Mouse (Mus musculus) forebrain, embryonic 11.5 days (tissue): ENCODE data around the gene Gm9508. TPM values are rescaled to one million over a fixed set of nuclear protein-coding genes. Genes with fewer than 3 reads are reported as not detected.
"Not testable (repeated sequence)": the region's sequence is repeated elsewhere in the genome, so short reads cannot be mapped to it uniquely, and the experiment has no call there.

Experiments used
- ATAC-seq: fragments of 200-750 bp; cut with Nextera tagmentation; replicated peaks from 2 replicates; pipeline ENCODE4 v1.8.0; 2017; ENCODE audit warnings: moderate TSS enrichment; ENCODE audit not compliant: low FRiP score
- DNase-seq: peaks from one replicate; pipeline ENCODE4 v3.0.0-alpha.2; 2017; ENCODE audit warnings: low spot score
- H3K27ac ChIP-seq: fragments of 300-500 bp; sonication (generic); 2 replicates; pipeline ENCODE4 v1.5.1; 2014; ENCODE audit warnings: low read depth, low read length
- H3K27me3 ChIP-seq: fragments of 300-500 bp; sonication (generic); 2 replicates; pipeline ENCODE4 v1.6.1; 2014; ENCODE audit warnings: mild to moderate bottlenecking, low read length, mixed read lengths; ENCODE audit not compliant: control insufficient read depth, insufficient read depth
- H3K36me3 ChIP-seq: fragments of 300-500 bp; sonication (generic); 2 replicates; pipeline ENCODE4 v1.6.1; 2014; ENCODE audit warnings: mild to moderate bottlenecking, low read length, moderate library complexity, mixed read lengths; ENCODE audit not compliant: control insufficient read depth, insufficient read depth
- H3K4me1 ChIP-seq: fragments of 300-500 bp; sonication (generic); replicated peaks from 2 replicates; pipeline ENCODE4 v1.6.1; 2014; ENCODE audit warnings: low read length, mixed read lengths; ENCODE audit not compliant: control insufficient read depth, insufficient read depth
- H3K4me2 ChIP-seq: fragments of 300-500 bp; sonication (generic); 2 replicates; pipeline ENCODE4 v1.6.1; 2014; ENCODE audit warnings: low read depth, mild to moderate bottlenecking, low read length, moderate library complexity, mixed read lengths; ENCODE audit not compliant: severe bottlenecking
- H3K4me3 ChIP-seq: fragments of 300-500 bp; sonication (generic); 2 replicates; pipeline ENCODE4 v1.5.1; 2014; ENCODE audit warnings: low read depth, low read length
- H3K9ac ChIP-seq: fragments of 300-500 bp; sonication (generic); 2 replicates; pipeline ENCODE4 v1.6.1; 2014; ENCODE audit warnings: low read length
- H3K9me3 ChIP-seq: fragments of 300-500 bp; sonication (generic); 2 replicates; pipeline ENCODE4 v1.6.1; 2016; ENCODE audit warnings: low read length, mixed read lengths; ENCODE audit not compliant: control insufficient read depth
- WGBS: fragments of 180-500 bp; shearing (Covaris S2); extraction: QIAGEN DNeasy Blood & Tissue Kit; methylation state at CpG from one replicate; pipeline ENCODE4 v1.1.7; 2014; 5-methylcytosine and 5-hydroxymethylcytosine counted together
- polyA plus RNA-seq: library from polyadenylated mRNA; unstranded; fragments of >200 nt; fragmentation: Nextera tagmentation; extraction: Ambion mirVana; gene quantifications from 2 replicates; pipeline ENCODE4 v1.2.1, GENCODE M21; 2014

The Gm9508 gene
- polyA plus RNA-seq: not detected in 2 replicates

DNA sequence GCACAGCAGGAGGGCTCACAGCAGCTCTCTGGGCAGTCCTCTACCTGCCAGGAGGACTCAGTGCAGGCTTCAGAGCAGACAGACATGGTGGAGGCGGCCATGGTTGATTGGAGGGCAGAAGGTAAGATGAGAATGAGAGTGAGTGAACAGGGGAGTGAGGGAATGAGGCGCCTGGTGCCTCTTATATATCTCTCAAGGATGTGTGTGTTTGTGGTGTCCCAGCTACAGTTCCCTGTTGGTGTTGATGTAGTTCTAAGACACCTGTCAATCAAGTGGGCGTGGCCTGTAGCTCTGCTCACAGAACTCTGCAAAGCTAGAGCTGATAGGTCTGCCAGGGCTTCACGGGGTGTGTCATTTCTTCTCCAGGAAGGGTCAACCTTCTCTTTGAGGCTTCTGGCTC, at the start of gene Gm9508:
Gene Gm9508 (minus strand): TSS at position 101 of the 400 bp plus-strand sequence.
- WGBS: 46% methylated on average over 4 of the region's 4 CpGs
- H3K27me3 ChIP-seq: no peaks in the 10 kb centered on the region
- ATAC-seq (no peak), DNase-seq (no peak)
- H3K4me3 ChIP-seq: no peak within 1 kb of the TSS
- no peaks in the 10 kb centered on the region for H3K4me1 ChIP-seq
- no peak within 1 kb of the TSS for H3K9ac ChIP-seq
- no peak within 1 kb of the TSS for H3K27ac ChIP-seq
- H3K4me2 ChIP-seq: no peak within 1 kb of the TSS
- H3K9me3 ChIP-seq: no peaks in the 10 kb centered on the region
- no peaks in the 10 kb centered on the region for H3K36me3 ChIP-seq

DNA sequence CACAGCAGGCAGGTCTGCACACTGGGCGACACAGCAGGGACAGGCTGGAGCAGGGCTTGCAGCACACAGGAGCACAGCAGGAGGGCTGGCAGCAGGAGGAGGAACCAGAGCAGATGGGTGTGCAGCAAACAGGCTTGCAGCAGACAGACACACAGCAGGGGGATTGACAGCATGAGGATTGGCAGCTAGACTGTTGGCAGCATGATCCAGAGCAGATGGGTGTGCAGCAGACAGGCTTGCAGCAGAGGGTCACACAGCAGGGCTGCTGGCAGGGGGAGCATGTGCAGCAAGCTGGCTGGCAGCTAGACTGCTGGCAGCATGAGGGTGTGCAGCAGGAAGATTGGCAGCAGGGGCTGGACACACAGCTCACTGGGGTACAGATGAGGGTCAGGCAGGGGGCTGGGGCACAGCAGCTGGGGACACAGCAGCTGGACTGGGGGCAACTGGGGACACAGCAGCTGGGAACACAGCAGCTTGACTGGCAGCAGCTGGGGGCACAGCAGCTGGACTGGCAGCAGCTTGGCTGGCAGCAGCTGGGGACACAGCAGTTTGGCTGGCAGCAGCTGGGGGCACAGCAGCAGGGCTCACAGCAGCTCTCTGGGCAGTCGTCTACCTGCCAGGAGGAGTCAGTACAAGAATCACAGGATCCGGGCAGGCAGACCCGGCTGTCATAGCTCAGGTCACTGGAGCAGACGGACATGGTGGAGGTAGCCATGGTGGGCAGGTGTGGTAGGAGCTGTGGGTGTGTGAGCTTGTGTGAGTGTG, 45.1 kb upstream of the Gm9508 start, which contains the start of gene Gm18596:
Gene Gm18596 (minus strand): TSS at position 715 of the 765 bp plus-strand sequence.
- not testable (repeated sequence) for H3K9me3 ChIP-seq, H3K9ac ChIP-seq, H3K36me3 ChIP-seq, H3K4me3 ChIP-seq, DNase-seq, ATAC-seq, H3K4me2 ChIP-seq, H3K27ac ChIP-seq, H3K27me3 ChIP-seq, H3K4me1 ChIP-seq
- WGBS: 63% methylated on average over 4 of the region's 5 CpGs

DNA sequence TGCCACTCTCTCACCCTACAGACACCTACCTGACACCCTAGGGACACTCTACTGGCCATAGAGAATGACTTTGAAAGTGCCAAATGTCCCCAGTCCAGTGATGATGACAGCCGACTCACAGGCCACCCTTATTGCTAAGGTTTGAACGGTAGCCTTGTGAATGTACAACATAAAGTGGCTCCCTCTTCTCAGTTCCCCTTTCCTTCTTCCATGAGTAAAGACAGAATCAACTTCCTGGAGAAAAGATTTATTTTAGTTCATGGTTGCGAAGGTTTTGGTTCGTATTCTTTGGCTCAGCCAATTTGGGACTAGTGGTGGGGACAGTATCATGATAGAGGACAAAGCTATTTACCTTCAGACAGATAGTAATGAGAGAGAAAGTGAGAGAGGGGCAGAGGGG, 41.9 kb upstream of the Gm9508 start:
- Histone ChIP-seq H3K27ac (no peak overlapping the region), H3K4me3 (no peak overlapping the region), H3K9ac (no peak overlapping the region), H3K4me1 (no peaks in the 10 kb centered on the region), H3K4me2 (no peak overlapping the region), H3K9me3 (no peaks in the 10 kb centered on the region; the same call in 1 of the 2 replicates), H3K36me3 (no peaks in the 10 kb centered on the region), H3K27me3 (no peaks in the 10 kb centered on the region)
- no peak for DNase-seq
- ATAC-seq: no peak
- 91% methylated on average over 4 of the region's 4 CpGs for WGBS

DNA sequence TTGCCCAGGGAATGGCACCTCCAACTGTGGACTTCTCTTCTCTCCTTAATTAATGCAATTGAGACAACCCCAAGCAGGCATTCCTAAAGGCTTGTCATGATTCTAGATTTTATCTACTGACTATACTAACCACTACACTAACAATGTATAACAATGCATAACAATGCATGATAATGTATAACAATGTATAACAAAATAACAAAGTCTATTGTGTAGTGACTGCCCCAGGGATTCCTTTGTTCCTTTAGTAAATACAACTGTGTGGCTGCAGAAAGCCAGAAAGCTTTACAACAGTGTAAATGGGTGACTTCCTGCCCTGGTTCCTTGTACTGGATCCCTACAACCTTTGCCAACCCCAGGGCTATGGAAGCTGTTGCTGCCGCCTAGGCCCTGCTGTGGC, 38.9 kb upstream of the Gm9508 start:
- H3K9me3 ChIP-seq: no peaks in the 10 kb centered on the region; the same call in 1 of the 2 replicates
- no peak overlapping the region for H3K9ac ChIP-seq
- WGBS: 94% methylated on average over 1 of the region's 1 CpGs
- no peak overlapping the region for H3K27ac ChIP-seq
- ATAC-seq (no peak), DNase-seq (no peak)
- no peaks in the 10 kb centered on the region for H3K4me1 ChIP-seq
- no peak overlapping the region for H3K4me2 ChIP-seq
- H3K4me3 ChIP-seq: no peak overlapping the region
- no peaks in the 10 kb centered on the region for H3K27me3 ChIP-seq
- no peaks in the 10 kb centered on the region for H3K36me3 ChIP-seq

DNA sequence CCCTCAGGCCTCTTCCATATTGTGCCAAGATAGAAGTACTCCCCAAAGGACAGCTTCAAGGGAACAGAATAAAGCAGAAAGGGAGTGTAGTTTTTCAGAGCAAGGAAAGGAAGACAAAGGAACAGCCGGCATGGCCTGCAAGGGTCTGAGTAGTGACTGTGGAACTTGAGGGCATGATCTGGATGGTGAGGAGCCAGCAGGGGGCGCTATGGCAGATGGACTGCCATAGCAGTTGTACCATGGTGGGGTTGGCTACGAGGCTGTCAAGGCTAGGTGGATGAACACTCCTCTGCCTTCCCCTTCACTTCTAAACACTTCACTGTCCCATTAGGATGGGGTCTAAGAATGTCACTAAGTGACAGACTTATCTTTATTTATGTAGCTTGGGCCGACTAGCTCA, 32.2 kb upstream of the Gm9508 start:
- Histone ChIP-seq H3K27ac (no peak overlapping the region), H3K36me3 (no peaks in the 10 kb centered on the region), H3K27me3 (no peaks in the 10 kb centered on the region), H3K4me2 (no peak overlapping the region), H3K4me3 (no peak overlapping the region), H3K9me3 (no peaks in the 10 kb centered on the region), H3K9ac (no peak overlapping the region), H3K4me1 (no peaks in the 10 kb centered on the region)
- DNase-seq (no peak), ATAC-seq (no peak)
- 63% methylated on average over 4 of the region's 4 CpGs for WGBS

DNA sequence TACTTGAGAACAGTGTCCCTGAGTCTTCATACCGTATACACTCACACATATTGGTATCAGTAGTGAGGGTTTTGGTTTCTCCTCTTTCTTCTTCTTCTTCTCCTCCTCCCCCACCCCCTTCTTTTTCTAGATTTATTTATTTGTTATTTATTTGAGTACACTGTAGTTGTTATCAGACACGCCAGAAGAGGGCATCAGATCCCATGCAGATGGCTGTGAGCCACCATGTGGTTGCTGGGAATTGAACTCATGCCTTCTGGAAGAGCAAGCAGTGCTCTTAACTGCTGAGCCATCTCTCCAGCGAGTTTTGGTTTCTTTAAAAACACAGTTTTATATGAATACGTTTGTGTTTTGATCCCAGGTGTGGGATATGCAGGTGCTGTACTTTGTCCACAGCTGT, 31.2 kb upstream of the Gm9508 start:
- no peaks in the 10 kb centered on the region for H3K9me3 ChIP-seq
- no peak overlapping the region for H3K27ac ChIP-seq
- no peak for DNase-seq
- WGBS: 67% methylated on average over 4 of the region's 4 CpGs
- H3K9ac ChIP-seq: no peak overlapping the region
- no peaks in the 10 kb centered on the region for H3K27me3 ChIP-seq
- no peak overlapping the region for H3K4me3 ChIP-seq
- H3K4me1 ChIP-seq: no peaks in the 10 kb centered on the region
- H3K4me2 ChIP-seq: no peak overlapping the region
- H3K36me3 ChIP-seq: no peaks in the 10 kb centered on the region
- no peak for ATAC-seq

DNA sequence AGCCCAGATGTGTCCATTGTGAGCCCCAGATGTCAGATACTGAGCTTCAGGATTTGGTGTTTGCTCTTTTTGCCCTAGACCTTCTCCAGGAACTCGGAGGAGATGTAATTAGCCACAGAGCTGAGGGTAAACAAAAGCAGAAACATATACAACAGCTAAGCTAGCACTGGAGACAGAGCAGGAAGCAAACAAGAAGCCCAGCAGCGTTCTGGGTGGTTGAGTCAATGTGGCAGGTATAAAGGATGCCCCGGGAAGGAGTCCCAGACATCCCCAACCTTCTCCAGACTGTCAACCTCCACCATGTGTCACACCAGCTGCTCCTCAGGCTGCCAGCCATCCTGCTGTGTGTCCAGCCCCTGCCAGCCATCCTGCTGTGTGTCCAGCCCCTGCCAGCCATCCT, 29.2 kb upstream of the Gm9508 start, which contains the start of gene Gm10100:
Gene Gm10100 (plus strand): TSS at position 301 of the 400 bp plus-strand sequence.
- DNase-seq (no peak), ATAC-seq (no peak)
- 52% methylated on average over 3 of the region's 3 CpGs for WGBS
- Histone ChIP-seq H3K27ac (no peak within 1 kb of the TSS), H3K4me3 (no peak within 1 kb of the TSS), H3K27me3 (no peaks in the 10 kb centered on the region), H3K4me1 (no peaks in the 10 kb centered on the region), H3K36me3 (no peaks in the 10 kb centered on the region), H3K4me2 (no peak within 1 kb of the TSS), H3K9ac (no peak within 1 kb of the TSS), H3K9me3 (no peaks in the 10 kb centered on the region)

DNA sequence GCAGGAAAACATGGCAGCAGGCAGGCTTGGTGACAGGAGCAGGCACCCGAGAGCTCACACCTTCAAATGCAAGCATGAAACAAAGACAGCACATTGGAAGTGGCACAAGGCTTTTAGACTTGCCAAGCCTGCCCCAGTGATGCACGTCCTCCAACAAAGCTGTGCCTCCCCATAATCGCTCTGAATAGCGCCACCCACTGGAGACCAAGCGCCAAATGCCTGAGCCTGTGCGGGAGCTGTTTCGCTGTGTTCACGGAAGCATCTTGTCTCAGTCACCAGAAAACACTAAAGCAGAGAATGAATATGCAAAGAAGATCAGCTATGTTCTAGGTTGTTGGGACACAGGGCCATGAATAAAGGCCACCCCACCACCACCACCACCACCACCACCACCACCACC, 27.8 kb upstream of the Gm9508 start:
- no peak for ATAC-seq
- WGBS: 83% methylated on average over 8 of the region's 8 CpGs

DNA sequence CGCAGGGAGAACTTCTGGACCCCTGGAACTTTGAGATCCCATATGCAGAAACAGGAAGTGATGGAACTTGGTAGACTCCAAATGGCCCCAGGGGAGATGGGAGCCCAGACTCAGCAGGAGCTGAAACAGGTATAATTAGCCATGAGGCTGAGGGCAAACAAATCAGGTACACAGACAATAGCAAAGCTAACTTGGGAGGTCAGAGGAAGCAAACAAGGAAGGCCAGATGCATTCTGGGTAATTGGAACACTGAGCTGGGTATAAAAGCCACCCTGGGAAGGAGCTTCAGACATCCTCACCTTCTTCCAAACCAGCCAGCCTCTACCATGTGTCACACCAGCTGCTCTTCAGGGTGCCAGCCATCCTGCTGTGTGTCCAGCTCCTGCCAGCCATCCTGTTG, 23.3 kb upstream of the Gm9508 start, which contains the start of gene Krtap12-1:
Gene Krtap12-1 (plus strand): TSS at position 301 of the 400 bp plus-strand sequence.
- not testable (repeated sequence) for H3K9me3 ChIP-seq, H3K4me1 ChIP-seq, H3K36me3 ChIP-seq, H3K4me2 ChIP-seq, H3K27ac ChIP-seq, H3K4me3 ChIP-seq, H3K27me3 ChIP-seq, H3K9ac ChIP-seq, DNase-seq, ATAC-seq
- 64% methylated on average over 1 of the region's 1 CpGs for WGBS

More for the DNA sequence above, 27.8 kb upstream of the Gm9508 start:
- Histone ChIP-seq H3K36me3 (no peaks in the 10 kb centered on the region), H3K4me1 (no peaks in the 10 kb centered on the region), H3K27ac (no peak overlapping the region), H3K4me3 (no peak overlapping the region), H3K4me2 (no peak overlapping the region), H3K27me3 (no peaks in the 10 kb centered on the region), H3K9ac (no peak overlapping the region), H3K9me3 (no peaks in the 10 kb centered on the region)
- DNase-seq: no peak
